8 mouse cellular contexts compared by ENCODE assay signal in genomic region chr7:122066102-122066944, GRCm38 (mm10). TPM values are rescaled to one million over a fixed set of nuclear protein-coding genes. Genes with fewer than 3 reads are reported as not detected.
DNase-seq lines count a peak whose midpoint lies in the region; ATAC-seq and TF ChIP-seq lines count a peak whose summit lies in the region.

No protein-coding gene starts in this region.

- H3K4me3 ChIP-seq in erythroblast, embryonic 14.5 days (replicated peaks), result peak overlapping the region; percentile 94
- peak overlapping the region; percentile 86 for H3K4me3 ChIP-seq in testis, adult 2 months (ENCODE audit: control insufficient read depth, low read depth, low read length)
- H3K4me3 ChIP-seq in midbrain, embryonic 16.5 days (ENCODE audit: low read depth, low read length), result peak overlapping the region; percentile 97

- H3K27ac ChIP-seq in testis, adult 2 months (ENCODE audit: control insufficient read depth, insufficient read depth, low read depth, low read length), result peak overlapping the region; percentile 97
- peak overlapping the region; percentile 97 for H3K27ac ChIP-seq in midbrain, embryonic 16.5 days (ENCODE audit: low read length)

- H3K4me2 ChIP-seq in midbrain, embryonic 16.5 days (ENCODE audit: low read length), result peak overlapping the region; percentile 88

- H3K9ac ChIP-seq in midbrain, embryonic 16.5 days (ENCODE audit: low read depth, low read length), result peak overlapping the region; percentile 93

- no peaks in the 10 kb centered on the region for H3K9me3 ChIP-seq in erythroblast, embryonic 14.5 days (ENCODE audit: control insufficient read depth, low read length)
- no peaks in the 10 kb centered on the region for H3K9me3 ChIP-seq in midbrain, embryonic 16.5 days (replicated peaks; ENCODE audit: control insufficient read depth, low read length, poor library complexity, severe bottlenecking)

- no peak; the same call in 1 of the 2 replicates for TF ChIP-seq POLR2A in testis, adult 2 months (IDR thresholded peaks at IDR 0.05; ENCODE audit: control insufficient read depth, low read depth, low read length)

- H3K4me1 ChIP-seq in erythroblast, embryonic 14.5 days (ENCODE audit: control insufficient read depth), result peaks cover 37% of the 10 kb centered on the region
- H3K4me1 ChIP-seq in testis, adult 2 months (ENCODE audit: control insufficient read depth, insufficient read depth, low read length), result no peaks in the 10 kb centered on the region; the same call in 1 of the 2 replicates
- H3K4me1 ChIP-seq in midbrain, embryonic 16.5 days (ENCODE audit: control insufficient read depth, insufficient read depth, low read length), result peaks cover 26% of the 10 kb centered on the region

- no peak for DNase-seq in testis, postnatal 14 days (ENCODE audit: low spot score)
- peak; percentile 30 for DNase-seq in hindlimb bud, embryonic 11.5 days (ENCODE audit: extremely low spot score, low read depth, low spot score)
- DNase-seq in layer of hippocampus, postnatal 25 days (ENCODE audit: extremely low spot score in 1 of 2, low spot score in 1 of 2), result no peak
- no peak for DNase-seq in cerebellum, postnatal 10 days

- WGBS in midbrain, embryonic 16.5 days, result 23% methylated on average over 31 of the region's 31 CpGs

- ATAC-seq in erythroblast, adult 5-6 weeks (replicated peaks; ENCODE audit: low FRiP score, poor library complexity, severe bottlenecking), result no peak
- ATAC-seq in midbrain, embryonic 16.5 days, result peak; percentile 77

- peaks cover 25% of the 10 kb centered on the region for H3K36me3 ChIP-seq in erythroblast, embryonic 14.5 days (ENCODE audit: control insufficient read depth)
- no peaks in the 10 kb centered on the region; the same call in 1 of the 2 replicates for H3K36me3 ChIP-seq in testis, adult 2 months (ENCODE audit: control insufficient read depth, insufficient read depth, low read length)
- H3K36me3 ChIP-seq in midbrain, embryonic 16.5 days (ENCODE audit: control insufficient read depth, insufficient read depth, low read length), result no peaks in the 10 kb centered on the region; the same call in 1 of the 2 replicates

- no peak for TF ChIP-seq CTCF in testis, adult 2 months (IDR thresholded peaks at IDR 0.05; ENCODE audit: control insufficient read depth, insufficient read depth, insufficient replicate concordance, low read depth, low read length)

- H3K27me3 ChIP-seq in erythroblast, embryonic 14.5 days (ENCODE audit: control insufficient read depth), result no peaks in the 10 kb centered on the region
- no peaks in the 10 kb centered on the region for H3K27me3 ChIP-seq in testis, adult 2 months (ENCODE audit: control insufficient read depth, insufficient read depth, low read length)
- no peaks in the 10 kb centered on the region for H3K27me3 ChIP-seq in midbrain, embryonic 16.5 days (ENCODE audit: control insufficient read depth, insufficient read depth, low read depth, low read length)

RNA-seq across cellular contexts. Expression of gene Ubfd1, which starts 0.7 kb away (rescaled TPM):
- polyA plus RNA-seq in erythroblast, embryonic 14.5 days (2012), result 0.71 and 0.78 TPM in 2 replicates
- 6.7 and 9.8 TPM in 2 replicates for total RNA-seq in erythroblast, adult 5-6 weeks (2015; ENCODE audit: low replicate concordance)
- total RNA-seq in erythroblast, adult 5-6 weeks (2017; ENCODE audit: low replicate concordance), result 5.5 and 7.7 TPM in 2 replicates
- polyA plus RNA-seq in testis, adult 2 months (2012; rRNA removed), result 11.4 and 12.6 TPM in 2 replicates
- 75.7 and 81.6 TPM in 2 replicates for polyA plus RNA-seq in midbrain, embryonic 16.5 days (2015; fragmentation: Nextera tagmentation; extraction: Ambion mirVana)
- total RNA-seq in layer of hippocampus, postnatal 25 days (2021), result 10 to 100 TPM; 50.9 to 61.2 TPM

RNA-seq across cellular contexts. Expression of gene Ears2, which starts 0.7 kb away (rescaled TPM):
- 0.10 and 0.21 TPM in 2 replicates for polyA plus RNA-seq in erythroblast, embryonic 14.5 days (2012)
- 0.42 TPM in 1 of 2 replicates, not detected in the other for total RNA-seq in erythroblast, adult 5-6 weeks (2015; ENCODE audit: low replicate concordance)
- total RNA-seq in erythroblast, adult 5-6 weeks (2017; ENCODE audit: low replicate concordance), result 0.43 and 0.56 TPM in 2 replicates
- polyA plus RNA-seq in testis, adult 2 months (2012; rRNA removed), result 5.9 and 6.3 TPM in 2 replicates
- polyA plus RNA-seq in midbrain, embryonic 16.5 days (2015; fragmentation: Nextera tagmentation; extraction: Ambion mirVana), result 8.9 and 9.4 TPM in 2 replicates
- 1 to 10 TPM; 8.6 to 9.5 TPM for total RNA-seq in layer of hippocampus, postnatal 25 days (2021)

RNA-seq across cellular contexts. Expression of gene Ndufab1, which starts 35.4 kb away (rescaled TPM):
- polyA plus RNA-seq in erythroblast, embryonic 14.5 days (2012), result 79.8 and 110 TPM in 2 replicates
- total RNA-seq in erythroblast, adult 5-6 weeks (2015; ENCODE audit: low replicate concordance), result 69.2 and 72.3 TPM in 2 replicates
- 16.9 and 27.0 TPM in 2 replicates for total RNA-seq in erythroblast, adult 5-6 weeks (2017; ENCODE audit: low replicate concordance)
- 55.4 and 101 TPM in 2 replicates for polyA plus RNA-seq in testis, adult 2 months (2012; rRNA removed)
- polyA plus RNA-seq in midbrain, embryonic 16.5 days (2015; fragmentation: Nextera tagmentation; extraction: Ambion mirVana), result 582 and 601 TPM in 2 replicates
- 100 to 1,000 TPM; 287 to 320 TPM for total RNA-seq in layer of hippocampus, postnatal 25 days (2021)

RNA-seq across cellular contexts. Expression of gene Gga2, which starts 45.3 kb away (rescaled TPM):
- 2.7 and 2.9 TPM in 2 replicates for polyA plus RNA-seq in erythroblast, embryonic 14.5 days (2012)
- 3.6 and 5.4 TPM in 2 replicates for total RNA-seq in erythroblast, adult 5-6 weeks (2015; ENCODE audit: low replicate concordance)
- total RNA-seq in erythroblast, adult 5-6 weeks (2017; ENCODE audit: low replicate concordance), result 3.2 and 5.2 TPM in 2 replicates
- polyA plus RNA-seq in testis, adult 2 months (2012; rRNA removed), result 4.8 and 7.9 TPM in 2 replicates
- 50.5 and 58.6 TPM in 2 replicates for polyA plus RNA-seq in midbrain, embryonic 16.5 days (2015; fragmentation: Nextera tagmentation; extraction: Ambion mirVana)
- total RNA-seq in layer of hippocampus, postnatal 25 days (2021), result 10 to 100 TPM; 26.2 to 30.5 TPM
